Mouse (Mus musculus) spleen, adult 2 months (tissue): ENCODE data around the gene Dcaf5. TPM values are rescaled to one million over a fixed set of nuclear protein-coding genes. Genes with fewer than 3 reads are reported as not detected.

ENCODE experiments used
- DNase-seq, 2 experiments: peaks; one replicate each; pipeline versions ENCODE4 v3.0.0 to v3.0.0-alpha.2; 2012 to 2021; ENCODE audit warnings: low spot score in 2 of 2, low read depth in 1 of 2
- H3K27ac ChIP-seq: fragments of 200-500 bp; 2 replicates; pipeline ENCODE4 v1.5.1; 2012; ENCODE audit warnings: low read length, inconsistent platforms; ENCODE audit not compliant: insufficient read depth
- H3K27me3 ChIP-seq: fragments of 200-500 bp; 2 replicates; pipeline ENCODE4 v1.6.1; 2012; ENCODE audit warnings: mild to moderate bottlenecking, moderate library complexity, low read length, inconsistent platforms; ENCODE audit not compliant: control insufficient read depth, insufficient read depth
- H3K36me3 ChIP-seq: fragments of 200-500 bp; 2 replicates; pipeline ENCODE4 v1.6.1; 2012; ENCODE audit warnings: mild to moderate bottlenecking, low read length, inconsistent platforms; ENCODE audit not compliant: control insufficient read depth, insufficient read depth
- H3K4me1 ChIP-seq: fragments of 200-500 bp; 2 replicates; pipeline ENCODE4 v1.6.1; 2011; ENCODE audit warnings: inconsistent platforms; ENCODE audit not compliant: control insufficient read depth, insufficient read depth, insufficient read length
- H3K4me3 ChIP-seq: fragments of 200-500 bp; 2 replicates; pipeline ENCODE4 v1.5.1; 2011; ENCODE audit warnings: mild to moderate bottlenecking, inconsistent platforms; ENCODE audit not compliant: insufficient read depth, insufficient read length; ENCODE audit errors: extremely low read depth
- CTCF ChIP-seq: fragments of 200-500 bp; IDR thresholded peaks from 2 replicates; pipeline ENCODE4 v1.5.1; 2011; ENCODE audit warnings: mild to moderate bottlenecking, inconsistent platforms; ENCODE audit not compliant: insufficient read depth, insufficient read length, insufficient replicate concordance; ENCODE audit errors: extremely low read depth
- POLR2A ChIP-seq: fragments of 200-500 bp; IDR thresholded peaks from 2 replicates; pipeline ENCODE4 v1.6.1; 2011; ENCODE audit warnings: low read depth, low read length, inconsistent platforms
- whole genome bisulfite sequencing: fragments of 180-500 bp; shearing (Covaris S2); methylation state at CpG from one replicate; pipeline ENCODE4 v1.1.7; 2018; 5-methylcytosine and 5-hydroxymethylcytosine counted together
- polyA plus RNA-seq: library from polyadenylated mRNA; depleted of rRNA; stranded (reverse); fragments of >200 nt; gene quantifications from 2 replicates; pipeline ENCODE4 v1.2.3, GENCODE M21; 2012; rRNA removed

Gene Dcaf5
- polyA plus RNA-seq: 14.6 and 18.5 TPM in 2 replicates

DNA sequence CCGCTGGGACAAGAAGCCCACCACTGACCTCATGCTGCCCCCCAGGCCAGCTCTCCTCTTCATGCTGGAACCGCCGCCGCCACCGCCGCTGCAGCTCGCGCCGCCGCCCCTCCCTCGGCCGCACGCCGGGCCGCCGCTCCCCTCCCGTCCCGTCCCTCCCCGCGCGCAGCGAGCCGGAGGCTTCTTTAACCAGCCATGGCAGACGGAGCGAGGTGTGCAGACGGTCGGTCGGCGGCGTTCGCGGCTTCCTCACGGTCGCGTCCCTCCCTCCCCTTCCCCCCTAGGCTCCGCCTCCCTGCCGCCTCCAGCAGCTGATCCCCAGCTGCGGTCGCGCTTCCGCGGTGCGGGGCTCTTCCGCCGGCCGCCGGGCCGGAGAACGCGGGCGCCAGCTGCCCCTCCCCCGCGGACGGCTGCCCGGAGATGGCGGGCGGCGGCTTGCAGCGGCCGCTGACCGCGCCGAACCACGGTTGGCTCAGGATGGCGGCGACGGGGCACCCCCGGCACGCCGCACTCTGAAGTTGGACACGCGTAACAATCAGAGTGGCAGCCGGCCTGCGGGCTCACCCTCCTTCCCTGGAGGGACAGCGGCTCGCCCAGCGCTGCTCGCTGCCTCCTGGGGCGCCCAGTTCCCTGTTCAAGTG is at the start of gene Dcaf5:
Gene Dcaf5, minus strand, starts transcription at position 266 of the 641 bp plus-strand sequence.
- WGBS: 2% methylated on average over 72 of the region's 79 CpGs
- peak within 1 kb of the TSS; percentile 87 for H3K27ac ChIP-seq
- H3K4me3 ChIP-seq: peak within 1 kb of the TSS; percentile 92
- no peaks in the 10 kb centered on the region for H3K4me1 ChIP-seq
- no peaks in the 10 kb centered on the region; the same call in 1 of the 2 replicates for H3K36me3 ChIP-seq
- DNase-seq: peak in 1 of 2 experiments; percentile 78
- no peaks in the 10 kb centered on the region for H3K27me3 ChIP-seq
- TF ChIP-seq CTCF: no peak
- peak; percentile 46; the same call in 1 of the 2 replicates for TF ChIP-seq POLR2A

GRCm38 (mm10) chr12:80483397-80483796 is 47.0 kb upstream of the Dcaf5 start:
- peaks cover 10% of the 10 kb centered on the region for H3K36me3 ChIP-seq
- 84% methylated on average over 3 of the region's 3 CpGs for WGBS
- no peaks in the 10 kb centered on the region for H3K4me1 ChIP-seq
- no peaks in the 10 kb centered on the region for H3K27me3 ChIP-seq
- DNase-seq: no peak
- TF ChIP-seq POLR2A (no peak), CTCF (no peak)
- no peak overlapping the region for H3K4me3 ChIP-seq
- H3K27ac ChIP-seq: no peak overlapping the region

DNA sequence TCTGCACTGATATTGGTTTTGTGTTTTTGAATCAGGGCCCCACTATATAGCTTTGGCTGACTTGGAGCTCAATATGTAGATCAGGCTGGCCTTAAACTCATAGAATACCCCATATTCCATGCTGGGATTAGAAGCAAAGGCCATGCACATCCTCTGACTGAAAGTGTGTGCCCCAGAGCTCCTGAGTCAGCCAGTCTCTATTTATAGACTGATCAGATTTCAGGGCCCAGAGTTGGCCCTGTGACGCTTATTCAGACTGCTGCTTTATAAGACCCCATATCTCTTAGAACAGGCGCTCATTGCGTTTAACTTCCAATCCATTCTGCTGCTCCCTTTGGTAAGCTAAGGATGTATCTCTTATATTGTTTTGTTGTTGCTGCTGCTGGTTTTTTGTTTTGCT is 43.6 kb upstream of the Dcaf5 start:
- no peaks in the 10 kb centered on the region for H3K27me3 ChIP-seq
- TF ChIP-seq POLR2A (no peak), CTCF (no peak)
- no peak for DNase-seq
- peaks cover 13% of the 10 kb centered on the region for H3K36me3 ChIP-seq
- WGBS: 97% methylated on average over 3 of the region's 3 CpGs
- no peaks in the 10 kb centered on the region for H3K4me1 ChIP-seq
- no peak overlapping the region for H3K27ac ChIP-seq
- H3K4me3 ChIP-seq: no peak overlapping the region

GRCm38 (mm10) chr12:80473731-80474130 is 37.3 kb upstream of the Dcaf5 start:
- DNase-seq: no peak
- H3K27me3 ChIP-seq: no peaks in the 10 kb centered on the region
- 75% methylated on average over 3 of the region's 3 CpGs for WGBS
- TF ChIP-seq POLR2A (no peak), CTCF (no peak)
- H3K27ac ChIP-seq: no peak overlapping the region
- H3K36me3 ChIP-seq: peaks cover 6% of the 10 kb centered on the region
- no peaks in the 10 kb centered on the region for H3K4me1 ChIP-seq
- no peak overlapping the region for H3K4me3 ChIP-seq

DNA sequence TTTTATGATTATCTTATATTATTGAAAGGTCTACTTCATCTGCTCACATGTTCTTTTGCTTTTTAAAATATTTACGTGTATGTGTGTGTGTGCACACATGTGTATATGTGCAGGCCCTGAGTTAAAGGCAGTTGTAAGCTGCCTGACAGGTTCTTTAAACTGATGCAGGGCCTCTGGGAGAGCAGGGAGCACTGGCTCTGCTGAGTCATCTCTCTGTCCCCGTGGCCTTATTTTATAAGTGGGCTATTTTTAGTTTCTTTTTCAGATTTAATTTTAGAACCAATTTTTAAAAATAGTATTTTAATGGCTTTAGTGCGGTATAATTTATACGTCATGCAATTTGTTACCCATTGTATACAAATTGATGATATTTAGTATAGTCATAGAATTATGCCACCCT is 35.5 kb upstream of the Dcaf5 start:
- TF ChIP-seq CTCF: no peak
- TF ChIP-seq POLR2A: no peak
- 65% methylated on average over 4 of the region's 4 CpGs for WGBS
- Histone ChIP-seq H3K27me3 (no peaks in the 10 kb centered on the region), H3K4me1 (no peaks in the 10 kb centered on the region), H3K27ac (no peak overlapping the region), H3K4me3 (no peak overlapping the region), H3K36me3 (peaks cover 3% of the 10 kb centered on the region)
- no peak for DNase-seq

GRCm38 (mm10) chr12:80470206-80470605 is 33.8 kb upstream of the Dcaf5 start:
- no peak for DNase-seq
- H3K36me3 ChIP-seq: no peaks in the 10 kb centered on the region
- TF ChIP-seq POLR2A (no peak), CTCF (no peak)
- no peak overlapping the region for H3K27ac ChIP-seq
- WGBS: 81% methylated on average over 2 of the region's 2 CpGs
- H3K4me3 ChIP-seq: no peak overlapping the region
- no peaks in the 10 kb centered on the region for H3K4me1 ChIP-seq
- no peaks in the 10 kb centered on the region for H3K27me3 ChIP-seq

GRCm38 (mm10) chr12:80463666-80464269 is 27.4 kb upstream of the Dcaf5 start:
- TF ChIP-seq POLR2A: no peak
- TF ChIP-seq CTCF: no peak
- DNase-seq: no peak
- Histone ChIP-seq H3K4me3 (peak overlapping the region; percentile 91), H3K36me3 (no peaks in the 10 kb centered on the region), H3K4me1 (no peaks in the 10 kb centered on the region; the same call in 1 of the 2 replicates), H3K27me3 (no peaks in the 10 kb centered on the region), H3K27ac (peak overlapping the region; percentile 48; the same call in 1 of the 2 replicates)
- WGBS: 26% methylated on average over 17 of the region's 17 CpGs
